Mouse (Mus musculus) layer of hippocampus, adult 11-12 months (tissue): ENCODE measurements around the gene Mageb3.
A peak's percentile ranks its signal among the peaks of the same experiment; 100 is the strongest.
"Not testable (repeated sequence)": the region's sequence is repeated elsewhere in the genome, so short reads cannot be mapped to it uniquely, and the experiment has no call there.

Source experiments
- DNase-seq: peaks from one replicate; pipeline ENCODE4 v3.0.0; 2022; ENCODE audit warnings: low spot score

The Mageb3 gene

GRCm38 (mm10) chr2:121955765-121956223 lies at the start of gene Mageb3, which contains the start of gene Ctdspl2:
Gene Mageb3 (minus strand): TSS chr2:121956092.
Gene Ctdspl2 (plus strand): TSS chr2:121956001.
- peak; percentile 94 for DNase-seq

- no peak for DNase-seq
These were observed 39.8 kb upstream of the Mageb3 start for GRCm38 (mm10) chr2:121995738-121996137.

- no peak for DNase-seq
These were observed 1.4 kb upstream of the Mageb3 start for GRCm38 (mm10) chr2:121957216-121957792.

GRCm38 (mm10) chr2:121956224-121957018 lies 529 bp upstream of the Mageb3 start:
- peak; percentile 94 for DNase-seq

- no peak for DNase-seq
These were observed 778 bp downstream of the Mageb3 start for GRCm38 (mm10) chr2:121954971-121955656.

GRCm38 (mm10) chr2:121943364-121943763 lies 12.5 kb downstream of the Mageb3 start:
- DNase-seq, result no peak

- DNase-seq, result not testable (repeated sequence)
These were observed 18.3 kb downstream of the Mageb3 start for GRCm38 (mm10) chr2:121937624-121938023.

- peak; percentile 16 for DNase-seq
These were observed 39.6 kb downstream of the Mageb3 start for GRCm38 (mm10) chr2:121916047-121916970.

GRCm38 (mm10) chr2:121909975-121910374 lies 45.9 kb downstream of the Mageb3 start:
- DNase-seq, result no peak
